Mouse (Mus musculus) adrenal gland (tissue): ENCODE results near the gene Aox1.

Experiments used
- intact Hi-C: fragments of 180-260 bp; cut with DNase I; formaldehyde crosslinking; loops from one replicate; pipeline ENCODE4 v1.15.1; 2025

Aox1 gene

GRCm38 (mm10) chr1:58102494-58102893, 72.8 kb downstream of the Aox1 start:
- intact Hi-C loops: no loop called here

GRCm38 (mm10) chr1:58105685-58106084, 76.0 kb downstream of the Aox1 start:
- intact Hi-C loops: loop anchor here (5.0 kb wide), 1 partner anchor 33 kb away; no protein-coding TSS in a partner anchor

- intact Hi-C loops: loop anchor here (5.0 kb wide), 1 partner anchor 35 kb away; no protein-coding TSS in a partner anchor
These were observed 77.3 kb downstream of the Aox1 start for GRCm38 (mm10) chr1:58107066-58107465.

GRCm38 (mm10) chr1:58110241-58110640, 80.5 kb downstream of the Aox1 start:
- intact Hi-C loops: loop anchor here (5.0 kb wide), 1 partner anchor 138 kb away; no protein-coding TSS in a partner anchor

- intact Hi-C loops: loop anchor here (5.0 kb wide), 1 partner anchor 139 kb away; no protein-coding TSS in a partner anchor
These were observed 81.6 kb downstream of the Aox1 start for GRCm38 (mm10) chr1:58111315-58111714.

GRCm38 (mm10) chr1:58112880-58113279, 83.1 kb downstream of the Aox1 start, which contains the start of gene Aox3:
Gene Aox3 (plus strand): TSS chr1:58113130.
- intact Hi-C loops: loop anchor here (5.0 kb wide), 1 partner anchor 141 kb away; no protein-coding TSS in a partner anchor

- intact Hi-C loops: loop anchor here (5.0 kb wide), 1 partner anchor 141 kb away; no protein-coding TSS in a partner anchor
These were observed 83.7 kb downstream of the Aox1 start for GRCm38 (mm10) chr1:58113441-58113840.

GRCm38 (mm10) chr1:58114021-58114560, 84.4 kb downstream of the Aox1 start:
- intact Hi-C loops: loop anchor here (5.0 kb wide), 1 partner anchor 142 kb away; no protein-coding TSS in a partner anchor

GRCm38 (mm10) chr1:58114666-58115375, 85.1 kb downstream of the Aox1 start:
- intact Hi-C loops: loop anchor here (5.0 kb wide), 1 partner anchor 143 kb away; no protein-coding TSS in a partner anchor

- intact Hi-C loops: no loop called here
These were observed 88.5 kb downstream of the Aox1 start for GRCm38 (mm10) chr1:58118231-58118630.

- intact Hi-C loops: no loop called here
These were observed 95.2 kb downstream of the Aox1 start for GRCm38 (mm10) chr1:58124901-58125300.

- intact Hi-C loops: no loop called here
These were observed 108.2 kb downstream of the Aox1 start for GRCm38 (mm10) chr1:58137891-58138290.

- intact Hi-C loops: no loop called here
These were observed 109.3 kb downstream of the Aox1 start for GRCm38 (mm10) chr1:58138986-58139385.

GRCm38 (mm10) chr1:58140607-58141006, 110.9 kb downstream of the Aox1 start:
- intact Hi-C loops: no loop called here

- intact Hi-C loops: loop anchor here (5.0 kb wide), 1 partner anchor 727 kb away; no protein-coding TSS in a partner anchor
These were observed 114.8 kb downstream of the Aox1 start for GRCm38 (mm10) chr1:58144384-58145069.

GRCm38 (mm10) chr1:58146026-58146425, 116.3 kb downstream of the Aox1 start:
- intact Hi-C loops: loop anchor here (5.0 kb wide), 1 partner anchor 729 kb away; no protein-coding TSS in a partner anchor

GRCm38 (mm10) chr1:58147776-58148175, 118.0 kb downstream of the Aox1 start:
- intact Hi-C loops: loop anchor here (5.0 kb wide), 1 partner anchor 730 kb away; no protein-coding TSS in a partner anchor

GRCm38 (mm10) chr1:58152247-58152646, 122.5 kb downstream of the Aox1 start:
- intact Hi-C loops: no loop called here
